ENCODE assay signal across 17 mouse cellular contexts in genomic region chr8:123215430-123215829, GRCm38 (mm10). TPM values are rescaled to one million over a fixed set of nuclear protein-coding genes. Genes with fewer than 3 reads are reported as not detected.
"Had no signal": no experiment of that assay in that cellular context is flagged by ENCODE, and none has a peak within 500 bp of the region (broad histone marks: within the 10 kb centered on the region; RNA-seq: fewer than 3 reads in every experiment).

No protein-coding gene starts in this region.

- H3K4me3 ChIP-seq: kidney, embryonic 15.5 days; limb, embryonic 10.5 days; liver, embryonic 15.5 days; midbrain, embryonic 13.5 days; myocyte; neural tube, embryonic 15.5 days had no signal

- DNase-seq: kidney, postnatal 14 days; lung, adult 2 months; lung, postnatal 36 days; right cerebral cortex, adult 18-20 months; right cerebral cortex, postnatal 25 days; thymus, adult 2 months; thymus, postnatal 25 days had no signal

- H3K27me3 ChIP-seq: kidney, embryonic 15.5 days; midbrain, embryonic 13.5 days; neural tube, embryonic 15.5 days had no signal

- H3K36me3 ChIP-seq: liver, embryonic 15.5 days; neural tube, embryonic 15.5 days had no signal

- H3K27ac ChIP-seq: kidney, embryonic 15.5 days; limb, embryonic 10.5 days; liver, embryonic 15.5 days; midbrain, embryonic 13.5 days; neural tube, embryonic 15.5 days; stomach, postnatal 0 days had no signal

RNA-seq across cellular contexts. Expression of gene Dpep1, which starts 29.4 kb away (rescaled TPM):
- total RNA-seq: left cerebral cortex, adult 18-20 months; left cerebral cortex, postnatal 14 days; megakaryocyte progenitor cell, adult 5-6 weeks had no signal
- polyA plus RNA-seq: midbrain, embryonic 13.5 days had no signal
